Mouse (Mus musculus): ENCODE data around the gene Ankrd33b. TPM values are rescaled to one million over a fixed set of nuclear protein-coding genes. Genes with fewer than 3 reads are reported as not detected.

Gene Ankrd33b
- total RNA-seq, 2 experiments from 2014 or later: 22.6 to 23.2 TPM

DNA sequence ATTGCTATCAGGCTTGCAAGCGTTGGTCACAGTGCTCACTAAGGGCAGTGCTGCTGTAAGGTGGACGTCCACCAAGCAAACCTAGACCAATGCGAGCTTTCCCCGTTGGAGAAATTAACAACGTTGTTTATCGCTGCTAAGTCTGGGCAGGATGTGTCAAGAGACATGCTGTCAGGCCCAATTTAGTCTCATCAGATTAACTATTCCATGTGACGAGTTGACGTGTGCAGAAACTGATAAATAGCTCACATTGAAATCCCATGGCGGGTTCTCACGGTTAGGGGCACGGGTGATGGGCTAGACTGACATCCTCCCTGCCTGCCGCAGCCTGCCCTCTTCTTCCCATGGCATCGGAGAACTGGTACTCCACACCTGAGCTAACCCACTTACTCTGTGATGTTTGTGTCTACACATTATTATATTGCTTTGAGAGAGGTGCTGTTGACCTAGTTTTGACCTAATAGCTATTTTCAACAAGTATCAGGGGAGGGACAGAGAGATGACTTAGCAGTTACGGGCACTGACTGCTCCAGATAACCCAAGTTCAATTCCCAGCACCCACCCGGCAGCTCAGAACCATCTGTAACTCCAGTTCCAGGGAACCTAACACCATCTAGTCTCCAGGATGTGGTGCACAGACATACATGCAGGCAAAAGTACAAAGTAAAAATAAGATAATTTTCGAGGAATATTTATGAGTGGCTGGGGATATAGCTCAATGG, 114.8 kb downstream of the Ankrd33b start:
- intact Hi-C loops (cut with DNase I): no loop called here
- no peak for DNase-seq (ENCODE audit: low spot score)

DNA sequence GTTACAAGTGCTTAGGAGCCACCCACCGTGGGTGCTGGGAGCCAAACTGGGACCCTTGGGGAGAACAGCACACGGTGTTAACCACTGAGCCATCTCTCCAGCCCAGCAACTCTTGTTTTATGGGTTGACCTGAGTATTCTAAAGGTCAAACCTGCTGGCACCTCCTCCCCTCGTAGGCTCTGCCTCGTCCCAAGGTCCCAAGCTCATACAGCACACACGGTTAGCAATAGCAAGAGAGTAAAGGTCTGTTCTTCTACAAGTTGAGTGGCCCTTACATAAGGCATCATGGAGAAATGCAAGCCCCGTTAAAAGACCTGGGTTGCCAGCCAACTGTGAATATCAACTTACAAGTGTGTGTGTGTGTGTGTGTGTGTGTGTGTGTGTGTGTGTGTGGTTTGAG, 116.3 kb downstream of the Ankrd33b start:
- intact Hi-C loops (cut with DNase I): no loop called here
- no peak for DNase-seq (ENCODE audit: low spot score)

DNA sequence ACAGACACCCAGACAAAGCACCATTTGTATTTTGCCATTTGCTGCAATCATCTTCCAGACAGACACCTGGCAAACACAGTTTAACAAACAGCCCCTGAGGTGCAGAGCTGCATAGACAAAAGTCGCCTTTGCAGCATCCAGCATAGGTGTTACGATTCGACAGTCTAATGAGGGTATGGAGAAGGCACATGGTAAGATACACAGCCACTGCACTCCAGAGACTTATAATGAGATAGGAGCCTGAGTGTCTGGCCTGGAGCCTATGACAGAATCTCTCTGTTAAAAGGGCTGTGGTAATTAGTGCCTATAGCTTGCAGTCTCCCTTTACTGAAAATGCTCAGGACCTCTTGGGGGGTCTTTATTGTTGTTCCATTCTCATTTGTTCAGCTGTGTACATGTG, 116.8 kb downstream of the Ankrd33b start:
- no peak for DNase-seq (ENCODE audit: low spot score)
- intact Hi-C loops (cut with DNase I): no loop called here

DNA sequence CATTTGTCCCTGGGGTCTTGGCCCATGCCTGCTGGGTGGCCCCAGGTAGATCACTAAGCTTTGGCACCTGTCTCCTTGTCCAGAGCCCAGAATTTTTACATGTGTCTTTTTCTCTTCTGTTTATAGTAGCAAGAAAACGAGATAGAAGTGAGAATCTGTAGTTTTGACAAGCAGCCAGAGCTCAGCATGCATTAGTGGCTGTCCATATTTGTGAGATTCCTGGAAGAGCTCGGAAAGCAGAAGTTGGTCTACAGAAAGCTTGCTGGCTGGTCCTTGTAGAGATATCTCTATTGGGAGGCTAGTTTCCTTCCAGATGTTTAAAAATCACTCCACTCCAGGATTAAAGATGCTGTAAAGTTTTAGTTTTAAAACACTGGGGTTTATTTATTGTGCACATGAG, 117.5 kb downstream of the Ankrd33b start:
- intact Hi-C loops (cut with DNase I): no loop called here
- DNase-seq (ENCODE audit: low spot score): no peak

DNA sequence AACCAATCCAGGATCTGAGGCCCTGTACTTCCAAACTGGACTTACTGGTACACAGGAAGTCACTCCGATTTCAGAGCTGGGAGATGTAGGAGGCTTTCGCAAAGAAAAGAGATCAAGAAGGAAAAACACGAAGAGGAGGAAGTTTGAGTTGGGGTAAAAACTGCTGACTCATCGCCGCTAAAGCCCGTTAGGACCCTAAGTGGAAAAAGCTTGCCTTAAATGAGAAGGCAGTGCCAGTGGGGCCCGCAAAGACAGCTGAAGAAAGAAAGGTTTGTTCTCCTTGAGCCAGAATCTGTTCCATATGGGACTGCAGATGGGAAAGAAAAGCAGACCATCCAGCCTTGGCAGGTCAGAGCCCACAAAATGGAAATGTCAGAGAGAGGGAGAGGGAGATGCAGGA, 118.6 kb downstream of the Ankrd33b start:
- DNase-seq (ENCODE audit: low spot score): no peak
- intact Hi-C loops (cut with DNase I): no loop called here

DNA sequence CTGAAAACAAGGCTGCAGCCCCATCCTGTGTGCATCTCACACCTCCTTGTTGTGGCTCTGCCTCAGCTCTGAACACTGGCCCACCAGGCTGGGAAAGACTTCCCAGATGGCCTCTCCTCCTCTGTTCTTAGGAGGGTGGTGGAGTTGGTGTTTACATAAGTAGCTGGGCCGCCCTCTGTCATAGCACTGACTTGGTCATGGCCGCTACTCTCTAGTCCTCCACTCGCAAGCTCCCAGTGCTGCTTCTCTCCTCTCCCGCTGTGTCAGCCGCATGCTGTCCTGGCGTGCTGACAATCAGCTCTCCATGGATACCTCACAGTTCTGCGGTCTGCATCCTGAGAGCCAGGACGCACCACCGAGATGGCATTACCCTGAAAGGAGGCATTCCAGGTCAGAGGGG, 120.5 kb downstream of the Ankrd33b start:
- no peak for DNase-seq (ENCODE audit: low spot score)
- intact Hi-C loops (cut with DNase I): no loop called here

DNA sequence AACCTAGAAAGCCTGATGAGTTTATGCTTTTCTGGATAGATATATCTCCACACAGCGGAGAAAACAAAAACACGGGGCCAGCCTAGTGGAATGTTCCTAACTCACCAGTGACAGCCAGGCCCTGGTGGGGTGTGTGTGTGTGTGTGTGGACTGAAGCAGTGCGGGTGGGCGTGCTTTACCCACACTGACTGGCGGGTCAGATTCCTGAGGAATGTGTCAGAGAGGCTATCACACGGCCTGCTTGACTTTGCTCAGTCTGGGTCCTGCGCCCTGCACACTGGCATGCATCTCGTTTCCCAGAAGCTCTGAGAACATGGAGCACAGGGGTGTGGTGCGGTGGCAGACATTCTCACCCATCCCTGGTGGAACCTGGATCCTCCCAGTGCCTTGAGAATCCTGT, 121.6 kb downstream of the Ankrd33b start:
- intact Hi-C loops (cut with DNase I): no loop called here
- no peak for DNase-seq (ENCODE audit: low spot score)

DNA sequence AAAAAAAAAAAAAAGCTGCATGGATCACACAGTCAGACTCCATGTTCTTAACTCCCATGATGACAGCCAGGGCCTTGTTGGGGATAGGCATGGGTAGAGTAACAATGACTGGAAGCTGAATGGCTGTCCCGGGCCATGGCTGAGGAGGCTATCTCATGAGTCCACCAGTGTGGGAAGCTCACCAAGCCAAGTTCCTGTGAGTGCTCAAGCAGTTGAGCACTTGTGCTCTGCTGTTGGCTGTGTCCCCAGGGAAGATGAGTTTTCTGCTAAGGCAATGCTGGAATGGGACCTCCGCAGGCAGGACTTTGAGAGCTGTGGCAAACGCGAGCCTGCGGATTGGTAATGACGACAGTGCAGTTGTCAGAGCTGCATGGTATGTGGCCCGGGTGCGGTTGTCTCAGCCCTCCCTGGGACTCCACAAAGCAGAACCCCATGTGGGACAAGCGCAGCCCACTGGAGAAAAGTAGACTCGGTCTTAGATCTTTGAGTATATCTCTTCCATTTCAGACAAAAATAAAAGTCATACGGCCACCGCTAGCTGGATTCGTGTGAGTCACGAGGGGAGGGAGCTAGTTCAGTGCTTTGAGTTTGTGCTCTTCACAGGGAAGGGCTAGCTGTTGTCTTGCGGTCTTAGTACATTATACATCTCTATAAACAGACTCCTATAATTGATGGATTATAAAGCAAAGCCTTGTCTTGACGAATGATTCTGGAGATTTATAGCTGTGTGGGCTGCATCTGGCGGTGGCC, 122.7 kb downstream of the Ankrd33b start:
- intact Hi-C loops (cut with DNase I): no loop called here
- no peak for DNase-seq (ENCODE audit: low spot score)

DNA sequence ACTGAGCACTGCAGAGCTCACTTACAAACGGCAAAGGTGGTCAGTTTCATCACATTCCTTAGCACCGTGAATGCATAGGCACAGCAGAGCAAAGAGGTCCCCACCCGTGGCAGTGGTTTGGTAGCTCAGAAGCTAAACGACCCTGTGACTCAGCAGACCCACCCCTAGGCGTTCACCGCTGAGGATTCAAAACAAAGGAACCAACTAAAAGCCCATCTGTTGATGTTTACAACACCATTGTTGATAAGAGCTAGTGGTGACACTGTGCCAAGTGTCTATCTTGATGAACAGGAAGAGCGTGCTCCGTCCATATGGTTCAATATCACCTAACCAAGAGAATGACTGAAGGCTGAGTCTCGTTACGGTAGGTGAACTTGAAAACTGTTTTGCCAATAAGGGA, 124.3 kb downstream of the Ankrd33b start:
- intact Hi-C loops (cut with DNase I): no loop called here
- no peak for DNase-seq (ENCODE audit: low spot score)

Other genes with a start within 250 kb of the Ankrd33b start
- gene Dap, start 143.4 kb downstream of the Ankrd33b start, total RNA-seq (2021): 10 to 100 TPM; 20.4 to 20.7 TPM
- not detected for gene Ropn1l, start 86.0 kb upstream of the Ankrd33b start, total RNA-seq (2021)
- gene March6, start 163.3 kb upstream of the Ankrd33b start, total RNA-seq (2021): 100 to 1,000 TPM; 100 to 111 TPM
- 10 to 100 TPM; 28.0 to 31.2 TPM for gene Cmbl, start 197.7 kb upstream of the Ankrd33b start, total RNA-seq (2021)
- gene Cct5, start 234.1 kb upstream of the Ankrd33b start, total RNA-seq (2021): 100 to 1,000 TPM; 147 to 158 TPM
- 10 to 100 TPM; 19.6 to 22.9 TPM for gene Fam173b, start 234.1 kb upstream of the Ankrd33b start, total RNA-seq (2021)

Measured in heart, postnatal 25 days (tissue).